Mouse (Mus musculus) c-Kit-positive CD71-negative TER-119-negative erythroid progenitor cells, embryonic 14.5 days (primary cell): ENCODE data around the gene Mgarp.
"Not testable (repeated sequence)": the region's sequence is repeated elsewhere in the genome, so short reads cannot be mapped to it uniquely, and the experiment has no call there.

Experiments
- DNase-seq: peaks from one replicate; pipeline ENCODE4 v3.0.0-alpha.2; 2013; ENCODE audit warnings: low read depth

The Mgarp gene

DNA sequence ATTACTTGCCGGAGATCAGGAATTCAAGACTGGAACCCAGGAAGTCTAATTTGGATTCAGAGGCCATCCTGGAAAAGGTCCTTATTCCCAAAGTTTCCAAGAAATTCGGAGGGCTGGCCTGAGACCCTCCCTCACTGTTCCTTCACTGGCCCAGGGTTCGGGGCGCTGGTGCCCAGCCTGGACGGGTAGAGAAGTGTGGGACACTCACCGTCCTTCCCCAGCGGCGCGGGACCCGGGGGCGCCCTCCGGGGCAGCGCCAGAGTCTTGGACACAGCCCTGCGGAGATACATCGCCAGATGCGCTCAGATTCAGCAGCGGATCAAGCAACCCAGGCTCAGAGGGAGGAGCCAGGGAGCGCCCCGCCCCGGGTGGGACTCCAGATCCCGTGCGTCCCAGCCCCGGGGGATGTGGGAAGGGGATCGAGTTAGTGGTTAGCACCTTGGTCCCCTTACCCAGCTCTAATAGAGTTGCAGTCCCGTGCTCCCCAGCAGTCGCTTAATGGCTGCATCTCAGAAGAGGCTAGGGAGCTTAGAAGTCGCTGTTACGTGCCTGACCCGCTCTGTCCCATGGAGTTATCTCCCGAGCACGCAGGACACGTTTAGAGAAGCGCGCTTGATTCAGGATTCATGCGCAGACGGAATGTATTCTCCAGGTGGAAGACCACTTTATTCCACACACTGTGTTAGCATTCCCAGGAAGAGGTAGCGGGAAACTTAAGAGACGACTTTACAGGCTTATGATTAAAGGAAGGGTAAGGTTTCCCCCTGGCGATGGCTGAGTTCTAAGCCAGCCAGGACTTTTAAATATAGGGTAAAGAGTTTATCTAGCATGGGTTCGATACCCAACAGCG is at the start of gene Mgarp:
Gene Mgarp (minus strand): TSS at position 520 of the 850 bp plus-strand sequence.
- DNase-seq, result no peak

DNA sequence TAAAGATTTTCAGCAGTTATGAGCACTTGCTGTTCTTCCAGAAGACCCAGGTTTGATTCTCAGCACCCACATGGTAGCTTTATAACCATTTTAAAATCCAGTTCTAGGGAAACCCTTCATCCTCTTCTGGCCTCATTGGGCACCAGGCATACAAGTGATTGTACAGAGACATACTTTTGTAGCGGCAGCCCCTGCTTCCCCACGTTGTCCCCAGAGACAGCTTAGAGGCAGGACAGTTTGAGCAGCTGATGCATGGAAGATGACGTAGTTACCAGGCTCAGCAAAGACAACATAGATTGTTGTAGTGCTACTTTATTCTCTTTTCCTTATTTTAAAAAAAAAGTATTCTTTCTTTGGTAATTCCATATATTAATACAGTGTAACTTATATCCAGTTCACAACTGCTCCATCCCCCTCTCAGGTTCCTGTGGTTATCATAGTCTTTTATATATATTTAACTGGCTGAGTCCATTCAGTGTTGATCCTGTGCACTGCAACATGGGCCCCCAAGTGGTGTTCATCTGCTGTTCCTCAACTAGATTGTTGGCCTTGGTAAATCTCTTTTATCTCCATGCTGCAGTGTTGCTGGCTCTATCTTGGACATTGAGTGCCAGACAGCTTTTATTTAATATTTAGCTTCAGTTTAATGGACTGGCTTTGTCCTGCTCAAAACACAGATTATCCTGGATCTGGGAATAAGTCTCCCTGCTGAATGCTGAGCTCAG is 38.5 kb upstream of the Mgarp start:
- no peak for DNase-seq

DNA sequence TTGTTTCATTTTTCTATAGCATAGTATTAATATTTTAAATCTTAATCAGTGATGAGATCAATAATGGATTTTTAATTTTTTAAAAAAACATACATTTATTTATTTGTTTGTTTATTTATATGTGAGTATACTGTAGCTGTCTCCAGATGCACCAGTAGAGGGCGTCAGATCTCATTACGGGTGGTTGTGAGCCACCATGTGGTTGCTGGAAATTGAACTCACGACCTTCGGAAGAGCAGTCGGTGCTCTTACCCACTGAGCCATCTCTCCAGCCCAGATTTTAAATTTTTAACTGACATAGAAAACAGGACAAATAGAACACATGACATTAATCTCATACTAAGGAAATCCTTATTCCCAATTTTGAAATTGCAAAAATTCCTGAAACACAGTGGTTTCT is 37.8 kb upstream of the Mgarp start:
- not testable (repeated sequence) for DNase-seq

DNA sequence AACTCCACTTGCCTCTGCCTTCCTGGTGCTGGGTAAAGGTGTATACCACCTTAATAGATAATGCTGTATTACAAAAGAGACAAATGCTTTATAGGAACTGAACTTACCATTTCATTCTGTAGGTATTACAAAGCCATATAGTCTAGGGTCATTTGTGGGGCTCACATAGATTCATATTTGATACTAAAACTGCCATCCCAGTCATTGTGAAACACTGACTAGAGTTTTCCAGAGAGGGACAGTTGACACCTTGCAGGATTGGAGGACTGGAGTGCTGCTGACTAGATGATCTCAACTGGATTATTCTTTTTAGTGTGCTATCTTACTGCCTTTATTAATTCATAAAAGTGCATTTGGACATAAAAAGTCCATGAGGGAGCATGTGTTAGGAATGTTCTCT is 28.9 kb upstream of the Mgarp start:
- DNase-seq, result no peak

DNA sequence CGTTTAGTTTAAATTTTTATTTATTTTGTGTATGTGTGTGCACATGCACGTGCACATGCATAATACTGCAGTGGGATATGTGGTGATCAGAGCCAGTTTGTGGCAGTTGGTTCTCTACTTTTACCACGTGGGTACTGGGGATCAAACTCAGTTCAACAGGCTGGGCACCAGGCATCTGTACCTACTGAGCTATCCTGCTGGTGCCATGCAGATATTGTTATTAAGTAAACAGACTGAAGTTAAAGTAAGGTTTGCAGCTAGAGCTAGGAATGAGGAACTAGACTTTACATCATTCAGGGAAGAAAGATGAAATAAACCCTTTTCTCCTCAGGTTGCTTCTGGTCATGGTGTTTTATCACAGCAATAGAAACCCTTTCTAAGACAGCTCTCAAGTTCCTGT is 25.4 kb upstream of the Mgarp start:
- DNase-seq, result no peak

DNA sequence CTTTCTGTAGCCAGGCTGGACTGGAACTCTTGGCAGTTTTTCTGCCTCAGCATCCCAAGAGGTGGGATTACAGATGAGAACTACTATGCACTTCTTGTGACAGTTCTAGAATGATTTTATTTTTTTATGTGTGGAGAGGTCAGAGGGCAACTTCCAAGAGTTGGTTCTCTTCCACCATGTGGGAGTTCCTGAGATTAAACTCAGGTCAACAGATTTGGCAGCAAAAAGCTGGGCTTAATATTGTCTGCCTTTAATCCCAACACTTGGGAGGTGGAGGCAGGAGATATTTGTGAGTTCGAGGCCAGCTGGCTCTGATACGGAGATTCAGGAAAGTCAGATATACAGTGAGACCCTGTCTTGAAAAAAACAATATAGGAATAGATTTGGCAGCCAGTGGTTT is 21.4 kb upstream of the Mgarp start:
- no peak for DNase-seq

DNA sequence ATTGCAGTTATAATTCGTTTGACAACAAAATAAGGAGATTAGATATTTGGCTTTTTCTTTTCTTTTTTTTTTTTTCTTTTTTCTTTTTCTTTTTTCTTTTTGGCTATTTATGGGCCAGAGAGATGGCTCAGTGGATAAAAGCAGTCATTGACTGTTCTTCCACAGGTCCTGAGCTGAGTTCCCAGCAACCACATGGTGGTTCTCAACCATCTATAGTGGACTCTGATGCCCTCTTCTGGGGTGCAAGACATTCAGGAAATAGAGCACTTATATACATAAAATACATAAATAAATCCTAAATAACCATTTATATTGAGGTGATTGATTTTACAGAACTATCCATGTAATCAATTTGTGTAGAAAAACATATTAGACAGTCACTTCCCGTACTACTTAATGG is 20.9 kb upstream of the Mgarp start:
- no peak for DNase-seq

DNA sequence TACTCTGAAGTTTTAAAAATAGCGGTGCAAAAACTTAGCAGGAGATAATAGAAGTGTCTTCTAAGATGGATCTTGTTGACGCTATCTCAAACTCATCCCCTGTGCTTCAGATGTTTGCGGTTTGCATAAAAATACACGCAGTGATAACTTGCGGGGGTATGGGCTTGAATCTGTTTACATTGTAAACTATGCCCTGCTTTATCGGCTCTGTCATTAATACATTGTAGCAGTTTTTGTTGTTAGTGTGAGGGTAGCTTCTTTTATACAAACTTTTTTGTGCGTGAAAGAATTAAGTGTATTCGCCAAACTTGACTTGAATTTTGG is 20.6 kb upstream of the Mgarp start:
- no peak for DNase-seq

DNA sequence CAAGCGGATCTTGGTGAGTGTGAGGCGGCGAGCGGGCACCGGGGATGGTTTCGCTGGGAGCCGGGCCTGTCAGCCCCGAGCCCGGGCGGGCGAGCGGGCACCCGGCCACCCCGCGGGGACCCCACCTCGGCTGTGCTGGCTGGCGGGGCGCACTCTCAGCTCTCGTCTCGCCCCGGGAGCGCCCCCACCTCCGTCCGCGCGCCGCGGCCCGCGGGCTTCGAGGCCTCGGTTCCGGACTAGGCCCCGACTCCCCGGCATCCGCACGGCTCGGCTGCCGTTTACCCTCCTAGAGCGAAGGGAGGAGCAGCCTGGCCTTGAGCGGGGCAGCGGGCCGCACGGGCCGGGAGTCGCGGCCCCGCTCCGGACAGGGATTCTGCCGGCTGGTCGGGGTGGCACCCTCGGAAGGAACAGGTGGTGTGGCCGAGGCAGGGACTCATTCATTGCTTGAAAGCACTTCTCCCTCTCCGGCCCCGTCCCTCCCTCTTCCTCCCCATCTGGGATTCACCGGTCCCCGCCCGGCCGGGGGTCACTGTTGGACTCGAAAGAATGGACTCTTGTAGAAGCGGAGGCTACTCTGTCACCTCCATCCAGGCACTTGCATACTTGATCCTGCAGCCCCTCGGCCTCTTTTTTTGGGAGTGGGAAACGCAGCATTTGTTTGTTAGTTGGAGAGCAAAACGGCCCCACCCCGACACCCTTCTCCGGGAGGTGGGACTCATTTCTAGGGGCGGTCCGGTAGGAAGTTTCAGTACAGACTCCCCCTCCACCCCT is 20.0 kb upstream of the Mgarp start:
- no peak for DNase-seq

DNA sequence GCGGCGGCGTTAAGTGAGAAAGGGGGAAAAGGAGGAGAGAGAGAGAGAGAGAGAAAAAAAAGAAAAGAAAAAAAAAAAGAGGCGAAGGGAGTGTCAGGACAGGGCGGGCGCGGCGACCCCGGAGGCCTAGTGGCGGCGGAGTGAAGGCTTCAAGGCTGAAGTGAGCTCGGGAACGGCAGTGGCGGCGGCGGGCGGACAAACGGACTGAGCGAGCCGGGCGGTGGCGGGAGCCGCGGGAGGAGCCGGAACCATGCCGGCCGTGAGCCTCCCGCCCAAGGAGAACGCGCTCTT is 19.5 kb upstream of the Mgarp start:
- no peak for DNase-seq

DNA sequence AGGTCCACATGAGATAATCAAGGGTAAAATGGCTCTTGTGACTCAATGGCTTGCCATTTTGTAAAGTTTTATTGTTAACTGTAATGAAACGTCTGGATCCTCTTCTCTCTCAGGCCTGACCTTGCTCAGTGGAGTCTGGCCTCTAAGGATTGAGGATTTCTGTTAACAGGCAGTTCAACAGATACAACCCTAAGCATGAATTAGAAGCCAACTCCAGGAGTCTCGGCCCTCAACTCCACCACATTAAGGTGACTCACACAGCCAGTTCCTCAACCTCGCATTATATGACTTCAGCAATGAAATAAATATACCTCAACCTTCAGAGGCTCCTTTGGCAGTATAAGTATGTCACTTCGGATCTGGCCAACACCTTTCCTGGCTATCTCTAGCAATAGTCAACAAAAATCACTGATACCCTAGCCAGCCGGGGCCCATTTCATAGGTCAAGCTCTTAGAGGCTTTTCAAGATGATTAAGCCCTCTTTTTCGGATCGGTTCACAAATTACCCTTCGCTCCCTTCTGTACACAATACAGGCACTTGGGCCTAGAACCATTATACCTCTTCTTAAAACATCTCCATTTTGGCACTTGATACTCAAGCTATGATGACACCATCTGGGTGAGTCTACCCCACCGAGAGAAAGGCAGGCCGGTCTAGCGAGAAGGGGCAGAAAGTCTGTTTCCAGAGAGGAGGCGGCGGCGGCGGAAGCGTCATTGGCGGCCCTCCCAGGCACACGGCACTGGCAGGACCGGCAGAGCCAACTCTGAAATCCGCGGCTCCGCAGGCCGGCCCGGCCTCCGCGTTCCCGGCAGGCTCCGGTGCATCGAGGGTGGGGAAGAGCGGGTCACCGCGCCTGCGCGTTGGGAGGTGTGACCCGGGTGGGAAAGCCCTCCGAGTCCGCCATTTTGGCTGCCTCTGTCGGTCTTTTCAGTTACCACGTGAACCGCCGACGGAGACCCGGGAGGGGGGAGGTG is 18.8 kb upstream of the Mgarp start, which contains the start of gene Naa15:
Gene Naa15 (plus strand): TSS at position 51 of the 975 bp plus-strand sequence.
- DNase-seq, result peak; percentile 91

DNA sequence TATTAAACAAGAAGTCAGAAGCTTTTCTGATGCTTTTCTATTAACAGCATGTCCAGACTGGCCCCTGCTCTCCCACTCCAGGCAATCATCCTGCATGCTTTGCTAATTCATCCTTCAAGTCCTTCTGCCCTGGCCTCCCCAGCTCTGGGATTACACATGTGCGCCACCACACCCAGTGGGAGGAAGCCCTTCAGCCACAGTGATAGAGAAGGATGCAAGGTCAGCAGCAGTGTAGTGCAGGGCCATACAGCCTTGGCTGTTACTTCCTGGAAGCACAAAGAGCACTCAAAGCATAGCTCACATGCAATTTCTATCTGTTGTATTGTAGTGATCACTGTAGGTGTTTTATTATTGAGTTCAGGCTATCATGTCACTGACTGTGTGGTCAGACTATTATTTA is 16.7 kb upstream of the Mgarp start:
- no peak for DNase-seq

DNA sequence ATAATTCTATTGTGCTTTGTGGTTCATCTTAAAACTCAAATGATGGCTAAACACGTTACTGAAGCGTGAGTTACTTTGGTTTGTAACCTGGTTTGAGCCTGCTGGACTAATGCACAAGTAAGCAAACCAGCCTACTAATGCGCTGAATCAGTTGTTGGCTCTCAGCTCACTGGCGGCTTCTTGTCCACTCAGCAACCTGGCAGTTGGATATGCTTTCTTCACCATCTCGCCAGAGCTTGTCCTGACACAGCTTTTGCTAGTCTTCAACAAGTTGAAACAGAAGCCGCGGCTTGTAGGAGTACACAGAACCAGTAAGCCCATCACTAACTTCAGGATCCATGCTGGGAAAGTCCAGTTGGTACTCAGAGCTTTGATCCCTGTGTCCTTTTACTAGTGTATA is 15.9 kb upstream of the Mgarp start:
- DNase-seq, result no peak

DNA sequence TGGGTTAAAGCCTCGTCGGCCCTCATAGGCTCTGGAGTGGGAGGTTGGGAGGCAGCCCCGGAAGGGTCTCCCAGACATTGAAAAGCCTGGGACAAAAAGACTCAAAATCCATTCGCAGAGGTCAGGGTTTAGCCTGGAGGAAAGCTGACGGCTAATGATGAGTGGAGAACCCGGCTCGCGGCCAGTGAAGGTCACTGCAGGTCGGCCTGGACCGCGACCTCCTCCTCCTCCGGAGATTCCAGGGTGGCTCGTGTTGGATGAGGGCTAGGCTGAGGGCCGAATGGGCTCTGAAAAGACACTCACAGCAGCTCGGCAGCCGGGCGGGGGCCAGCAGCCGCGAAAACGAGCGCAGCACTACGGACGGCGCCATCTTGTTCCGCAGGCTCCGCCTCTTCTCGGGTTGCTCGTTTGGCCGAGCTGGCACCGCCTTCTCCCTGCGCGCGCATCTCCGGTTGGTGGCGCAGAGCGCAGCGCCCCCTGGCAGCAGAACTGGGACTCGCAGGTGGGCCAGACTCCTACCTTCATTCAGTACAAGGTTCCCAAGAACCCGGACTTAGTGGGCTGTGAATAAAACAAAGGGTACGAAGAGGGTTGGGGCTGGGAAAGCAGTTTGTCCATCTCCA is 12.1 kb upstream of the Mgarp start, which contains the start of gene Ndufc1:
Gene Ndufc1 (minus strand): TSS at position 428 of the 623 bp plus-strand sequence.
- DNase-seq, result peak; percentile 90

DNA sequence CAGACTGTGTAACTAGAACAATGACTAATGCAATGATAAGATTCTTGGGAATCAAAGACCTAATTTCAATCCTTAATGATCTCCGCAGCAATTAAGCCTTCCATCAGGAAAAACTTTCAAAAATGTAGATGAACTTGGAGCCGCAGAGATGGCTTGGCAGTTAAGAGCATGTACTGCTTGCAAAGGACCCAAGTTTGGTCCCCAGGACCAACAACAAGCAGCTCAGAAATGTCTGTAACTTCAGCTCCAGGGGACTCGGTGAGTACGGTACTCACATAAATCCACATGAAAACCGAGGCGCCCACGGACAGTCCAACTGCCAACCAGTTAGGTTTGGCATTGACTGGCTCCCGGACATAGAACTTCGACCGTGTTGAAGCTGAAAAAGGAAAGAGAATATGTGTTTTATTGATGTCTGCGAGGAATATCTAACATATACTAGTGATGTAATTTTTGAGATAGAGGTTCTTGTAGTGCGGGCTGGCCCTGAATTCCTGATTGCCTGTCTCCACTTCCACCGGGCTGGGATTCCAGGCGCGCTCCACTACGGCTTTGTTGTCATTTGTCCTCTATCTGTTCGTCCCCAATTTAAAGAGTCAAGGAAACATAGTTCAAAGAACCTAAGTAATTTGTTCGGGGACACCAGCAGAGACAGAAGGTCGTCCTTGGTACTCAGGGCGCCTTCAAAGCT is 11.5 kb upstream of the Mgarp start:
- DNase-seq, result no peak

DNA sequence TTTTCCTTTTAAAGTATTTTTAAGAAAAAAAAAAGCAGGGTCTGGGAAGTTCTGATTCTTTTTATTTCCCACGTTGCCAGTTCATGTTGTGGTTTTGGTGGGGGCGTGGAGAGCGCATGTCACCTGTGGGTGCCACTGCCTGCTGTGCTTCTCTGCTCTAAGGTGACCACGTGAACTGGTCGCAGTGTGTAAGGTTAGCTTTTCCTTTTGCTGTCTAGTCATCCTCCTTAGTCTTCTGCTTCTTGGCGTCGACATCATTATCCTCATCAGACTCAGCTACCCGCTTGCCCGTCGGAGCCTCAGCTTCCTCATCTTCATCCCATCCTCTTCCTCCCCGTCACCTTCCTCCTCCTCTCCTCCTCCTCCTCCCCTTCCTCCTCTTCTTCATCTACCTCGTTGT is 6.1 kb upstream of the Mgarp start:
- DNase-seq, result no peak

DNA sequence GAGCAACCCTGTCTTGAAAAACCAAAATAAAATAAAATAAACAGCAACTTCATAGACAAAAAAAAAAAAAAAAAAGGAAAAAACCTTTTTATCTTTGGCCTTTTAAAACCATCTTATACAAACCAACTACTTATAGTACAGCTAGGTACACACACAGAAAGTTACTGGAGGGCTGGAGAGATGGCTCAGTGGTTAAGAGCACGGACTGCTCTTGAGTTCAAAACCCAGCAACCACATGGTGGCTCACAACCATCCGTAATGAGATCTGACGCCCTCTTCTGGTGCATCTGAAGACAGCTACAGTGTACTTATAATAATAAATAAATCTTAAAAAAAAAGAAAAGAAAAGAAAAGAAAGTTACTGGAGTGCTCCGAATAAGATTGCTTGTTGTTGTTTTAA is 5.5 kb upstream of the Mgarp start:
- not testable (repeated sequence) for DNase-seq

DNA sequence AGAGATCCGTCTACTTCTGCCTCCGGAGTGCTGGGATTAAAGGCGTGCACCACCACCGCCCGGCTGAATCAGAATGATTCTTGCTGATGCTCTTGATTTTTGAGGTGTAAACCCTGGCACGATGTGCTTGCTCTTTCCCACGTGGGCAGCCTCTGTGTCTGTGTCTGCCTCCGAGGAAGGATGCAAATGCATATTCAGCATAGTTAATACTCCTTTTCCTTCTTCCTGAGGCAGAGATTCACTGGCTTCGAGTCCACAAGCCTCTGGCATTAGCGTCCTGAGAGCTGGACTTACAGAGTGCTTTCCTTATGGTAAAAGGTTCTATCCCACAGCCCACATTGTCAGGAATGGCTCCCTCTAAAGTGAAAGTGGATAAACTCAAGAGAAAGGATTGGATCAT is 4.1 kb upstream of the Mgarp start:
- DNase-seq, result no peak

DNA sequence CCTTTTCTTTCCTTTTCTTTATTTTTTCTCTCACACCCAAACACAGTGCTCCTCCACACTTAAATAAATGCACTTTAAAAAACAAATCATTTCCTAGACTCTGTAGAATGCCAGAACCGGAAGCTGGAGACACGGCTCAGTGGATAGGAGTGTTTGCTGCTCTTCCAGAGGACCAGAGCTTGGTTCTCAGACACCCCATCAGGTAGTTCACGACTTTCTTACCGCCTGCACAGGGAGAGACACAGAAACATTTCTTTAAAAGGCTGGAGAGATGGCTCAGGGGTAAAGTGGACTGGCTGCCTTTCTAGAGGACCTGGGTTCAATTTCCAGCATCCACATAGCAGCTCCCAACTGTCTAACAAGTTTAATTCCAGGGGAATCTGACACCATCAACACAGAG is 3.0 kb upstream of the Mgarp start:
- no peak for DNase-seq

DNA sequence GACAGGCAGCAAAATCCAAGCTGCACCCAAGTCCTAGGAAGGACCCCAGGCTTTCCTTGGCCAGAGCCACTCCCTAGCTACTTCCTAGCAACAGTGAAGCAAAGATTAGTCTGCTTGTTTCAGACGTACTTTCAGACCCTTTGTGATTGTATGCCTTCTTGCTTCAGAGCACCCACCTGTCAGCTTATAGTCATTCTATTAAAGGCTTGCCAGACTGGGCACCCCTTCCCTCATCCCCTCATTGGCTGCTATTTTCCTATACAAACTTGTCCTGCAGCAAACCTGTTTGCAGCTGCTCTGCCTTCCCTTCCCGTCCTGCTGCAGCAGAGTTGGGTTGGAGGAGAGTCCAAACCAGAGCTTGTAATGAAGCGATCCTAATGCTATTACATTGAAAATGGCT is 2.1 kb upstream of the Mgarp start:
- no peak for DNase-seq
